Mouse (Mus musculus) urinary bladder, postnatal 14 days (tissue): Measurements from ENCODE around the gene Gm11487.
"Not testable (repeated sequence)": the region's sequence is repeated elsewhere in the genome, so short reads cannot be mapped to it uniquely, and the experiment has no call there.

Source experiments
- DNase-seq: peaks from one replicate; pipeline ENCODE4 v3.0.0; 2021; ENCODE audit warnings: low spot score

The Gm11487 gene

DNA sequence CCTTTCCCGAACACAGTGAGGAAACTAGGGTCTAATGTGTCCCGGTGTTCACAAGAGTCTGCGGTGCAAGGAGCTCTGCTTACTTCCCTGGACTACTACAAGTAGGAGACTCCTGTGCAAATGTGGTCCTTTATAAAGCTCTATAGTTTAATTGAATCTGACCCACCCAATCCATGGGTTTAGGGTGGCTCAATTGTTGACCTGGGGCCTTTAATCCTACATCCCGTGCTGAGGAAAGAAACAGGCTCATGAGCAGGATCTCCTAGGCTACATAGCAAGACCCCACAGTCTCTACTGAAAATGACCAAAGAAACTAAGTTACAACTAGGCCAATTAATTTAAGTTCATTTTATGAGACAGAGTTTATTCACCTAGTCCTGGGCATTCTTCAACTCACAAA lies at the start of gene Gm11487:
TSS of gene Gm11487 (minus strand) at position 101 of the 400 bp plus-strand sequence.
- DNase-seq = not testable (repeated sequence)

DNA sequence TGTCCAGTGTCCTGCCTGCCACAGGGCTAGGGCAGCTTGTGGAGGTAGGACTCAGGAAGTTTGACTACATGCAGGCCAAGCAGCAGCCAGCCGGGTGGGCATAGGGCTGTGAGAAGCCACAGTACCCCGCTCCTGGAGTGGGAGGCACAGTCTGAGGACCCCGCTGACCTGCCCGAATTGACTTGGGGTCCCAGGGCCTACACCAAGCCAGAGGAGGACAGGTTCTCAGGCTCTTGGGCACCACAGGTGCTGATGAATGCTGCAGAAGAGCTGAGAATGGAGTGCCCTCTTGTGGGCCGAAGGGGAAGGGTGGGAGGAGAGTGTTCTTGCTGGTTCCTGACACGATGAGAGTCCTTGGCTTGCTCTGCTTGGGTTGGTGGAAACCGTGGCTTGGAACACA lies 39.8 kb upstream of the Gm11487 start:
- peak; percentile 8 for DNase-seq

DNA sequence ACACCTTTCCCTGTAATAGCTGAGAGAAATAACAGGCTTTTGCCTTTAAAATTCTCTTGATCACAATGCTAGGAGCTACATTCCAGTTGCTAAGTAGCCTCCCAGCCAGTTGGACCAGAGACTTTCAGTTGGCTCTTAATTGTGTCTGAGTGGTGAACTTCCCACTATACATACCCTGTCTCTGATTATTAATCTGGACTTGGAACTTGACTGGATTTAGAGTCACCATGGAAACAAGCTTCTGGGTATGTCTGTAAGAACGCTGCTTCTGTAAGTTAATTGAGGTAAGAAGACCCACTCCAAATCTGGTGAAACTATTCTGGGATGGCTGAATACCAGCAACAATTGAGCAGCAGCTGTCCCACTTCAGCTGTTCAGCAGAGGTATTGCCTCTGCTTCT lies 37.7 kb upstream of the Gm11487 start:
- no peak for DNase-seq

DNA sequence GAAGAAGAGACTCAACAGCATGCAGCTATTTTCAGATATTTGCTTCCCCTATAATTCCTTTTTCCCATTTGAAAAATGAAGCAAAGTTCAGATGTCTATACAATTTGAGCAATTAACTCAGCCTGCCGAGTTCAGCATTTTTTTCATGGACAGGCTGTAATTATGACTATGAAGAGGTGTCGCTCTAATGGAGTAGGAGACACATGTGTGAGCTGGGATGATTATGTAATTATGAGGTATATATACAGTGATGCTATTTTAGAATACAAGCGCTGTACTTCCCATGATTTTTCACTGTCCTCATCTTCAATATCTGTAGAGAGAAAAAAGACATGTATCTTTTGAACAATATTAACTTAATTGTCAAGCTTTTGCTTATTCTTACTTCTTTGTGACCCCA lies 21.0 kb upstream of the Gm11487 start:
- no peak for DNase-seq

DNA sequence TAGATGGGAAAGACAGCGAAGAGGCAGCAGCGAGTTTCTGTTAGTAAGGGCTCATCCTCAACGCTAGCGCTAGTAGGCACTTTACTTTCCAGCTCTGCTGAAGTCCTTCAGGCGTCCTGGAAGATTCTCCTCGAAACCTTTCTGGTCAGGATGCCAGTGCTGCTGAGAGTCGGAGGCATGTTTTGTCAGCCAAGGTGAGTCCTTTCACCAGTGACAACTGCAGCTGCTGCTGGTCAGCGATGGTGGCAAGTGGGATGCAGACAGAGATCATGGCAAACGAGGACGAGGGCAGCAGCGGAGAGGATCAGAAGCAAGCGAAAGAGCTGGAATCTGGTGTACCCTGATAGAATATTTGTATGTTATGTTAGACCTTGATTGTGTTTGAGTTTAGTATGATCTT lies 18.2 kb upstream of the Gm11487 start:
- no peak for DNase-seq

DNA sequence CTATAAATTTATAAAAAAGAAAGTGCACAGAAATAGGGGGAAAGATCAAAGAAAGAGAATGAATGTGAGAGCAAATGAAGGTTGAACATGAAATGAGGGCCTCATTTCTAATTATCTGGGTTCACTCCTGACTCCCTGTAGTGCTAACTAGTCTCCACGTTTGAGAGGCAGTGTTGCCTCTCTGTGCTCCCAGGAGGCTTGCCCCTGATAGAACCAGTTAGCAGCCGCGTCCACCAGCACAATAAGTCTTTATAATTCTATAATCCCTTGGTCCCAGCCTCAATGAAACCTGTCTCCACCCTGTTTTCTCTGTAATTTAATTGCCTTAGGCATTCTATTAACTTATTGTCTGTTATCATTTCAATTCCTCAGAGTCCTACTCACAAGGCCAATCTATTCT lies 38.3 kb downstream of the Gm11487 start:
- DNase-seq = no peak
